Mouse (Mus musculus) megakaryocyte, embryonic 14.5 days (primary cell): ENCODE data around the gene 4930404H24Rik.

Experiments used
- FLI1 ChIP-seq: IDR thresholded peaks from 2 replicates; pipeline ENCODE4 v1.6.1; 2012; ENCODE audit warnings: low read length, inconsistent platforms, mixed read lengths
- GATA1 ChIP-seq: IDR thresholded peaks from 3 replicates; pipeline ENCODE4 v1.6.1; 2012; ENCODE audit warnings: mixed read lengths, low read length, inconsistent platforms, borderline replicate concordance

DNA sequence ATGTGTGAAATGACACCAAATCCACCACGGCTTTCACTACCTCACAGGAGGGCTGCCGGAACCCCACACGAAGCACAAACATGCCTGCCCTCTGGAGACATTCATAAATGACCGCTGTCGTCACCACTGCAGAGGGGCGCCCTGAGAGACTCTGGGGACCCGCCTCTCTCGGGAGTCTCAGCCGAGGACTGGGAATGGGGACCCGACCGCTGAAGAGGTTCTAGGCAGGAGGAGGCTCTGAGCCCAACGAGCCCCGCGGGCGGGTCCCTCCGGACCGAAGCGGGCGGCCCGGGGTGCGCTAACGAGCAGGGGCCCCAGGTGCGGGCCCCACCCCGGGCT is 442 bp upstream of the 4930404H24Rik start:
- TF ChIP-seq FLI1 (no peak), GATA1 (no peak)
